Mouse (Mus musculus) liver, embryonic 14.5 days (tissue): ENCODE measurements at regions not wholly inside any gene's neighbourhood (a gene's known extent, or its start where the extent isn't known, plus 50 kb on each side); places are given as distances from the start of the nearest gene placed in this dataset.

ENCODE experiments used
- ATAC-seq: fragments of 200-750 bp; cut with Nextera tagmentation; 2 replicates; pipeline ENCODE4 v1.8.0; 2017; ENCODE audit warnings: moderate number of reproducible peaks, mild to moderate bottlenecking, moderate library complexity; ENCODE audit not compliant: insufficient read depth
- DNase-seq, 3 experiments: peaks; one replicate each; pipeline ENCODE4 v3.0.0-alpha.2; 2012 to 2013; ENCODE audit warnings: low read depth in 3 of 3, low spot score in 3 of 3
- H3K27ac ChIP-seq: fragments of 300-500 bp; sonication (generic); 2 replicates; pipeline ENCODE4 v1.5.1; 2014; ENCODE audit warnings: moderate library complexity, mild to moderate bottlenecking, control low read depth, inconsistent platforms
- H3K27me3 ChIP-seq: fragments of 300-500 bp; sonication (generic); 2 replicates; pipeline ENCODE4 v1.6.1; 2014; ENCODE audit warnings: mild to moderate bottlenecking, low read length, moderate library complexity; ENCODE audit not compliant: control insufficient read depth, insufficient read depth
- H3K36me3 ChIP-seq: fragments of 300-500 bp; sonication (generic); replicated peaks from 2 replicates; pipeline ENCODE4 v1.6.1; 2014; ENCODE audit warnings: low read depth; ENCODE audit not compliant: control insufficient read depth, insufficient read depth
- H3K4me1 ChIP-seq, 2 experiments: fragments of 200-500 bp in 1 of 2; fragments of 300-500 bp in 1 of 2; sonication (generic) in 1 of 2; replicated peaks; 2 replicates each; pipeline ENCODE4 v1.6.1; 2012 to 2014; ENCODE audit warnings: antibody characterized with exemption in 1 of 2, inconsistent platforms in 1 of 2, low read length in 1 of 2; ENCODE audit not compliant: control insufficient read depth in 2 of 2, insufficient read depth in 2 of 2
- H3K4me2 ChIP-seq: fragments of 300-500 bp; sonication (generic); 2 replicates; pipeline ENCODE4 v1.6.1; 2014; ENCODE audit warnings: low read depth, mild to moderate bottlenecking, control low read depth, moderate library complexity
- H3K4me3 ChIP-seq, 2 experiments: fragments of 200-500 bp in 1 of 2; fragments of 300-500 bp in 1 of 2; sonication (generic) in 1 of 2; 2 replicates each; pipeline ENCODE4 v1.5.1; 2012 to 2014; ENCODE audit warnings: low read depth in 2 of 2, low read length in 2 of 2, mild to moderate bottlenecking in 2 of 2, control low read depth in 1 of 2, inconsistent platforms in 1 of 2, moderate library complexity in 1 of 2; ENCODE audit not compliant: insufficient read depth in 1 of 2
- H3K9ac ChIP-seq: fragments of 300-500 bp; sonication (generic); replicated peaks from 2 replicates; pipeline ENCODE4 v1.6.1; 2014; ENCODE audit warnings: mild to moderate bottlenecking, control low read depth, moderate library complexity
- H3K9me3 ChIP-seq: fragments of 300-500 bp; sonication (generic); 2 replicates; pipeline ENCODE4 v1.6.1; 2016; ENCODE audit warnings: low read length, mixed read lengths; ENCODE audit not compliant: control insufficient read depth
- CTCF ChIP-seq: IDR thresholded peaks from 2 replicates; pipeline ENCODE4 v1.5.1; 2016; ENCODE audit warnings: antibody characterized with exemption, low read depth, control low read depth
- EP300 ChIP-seq: IDR thresholded peaks from 2 replicates; pipeline ENCODE4 v1.6.1; 2016; ENCODE audit warnings: antibody characterized with exemption, low read depth
- WGBS: fragments of 180-500 bp; shearing (Covaris S2); extraction: QIAGEN DNeasy Blood & Tissue Kit; methylation state at CpG from one replicate; pipeline ENCODE4 v1.1.7; 2014; ENCODE audit not compliant: insufficient replicate concordance; 5-methylcytosine and 5-hydroxymethylcytosine counted together

DNA sequence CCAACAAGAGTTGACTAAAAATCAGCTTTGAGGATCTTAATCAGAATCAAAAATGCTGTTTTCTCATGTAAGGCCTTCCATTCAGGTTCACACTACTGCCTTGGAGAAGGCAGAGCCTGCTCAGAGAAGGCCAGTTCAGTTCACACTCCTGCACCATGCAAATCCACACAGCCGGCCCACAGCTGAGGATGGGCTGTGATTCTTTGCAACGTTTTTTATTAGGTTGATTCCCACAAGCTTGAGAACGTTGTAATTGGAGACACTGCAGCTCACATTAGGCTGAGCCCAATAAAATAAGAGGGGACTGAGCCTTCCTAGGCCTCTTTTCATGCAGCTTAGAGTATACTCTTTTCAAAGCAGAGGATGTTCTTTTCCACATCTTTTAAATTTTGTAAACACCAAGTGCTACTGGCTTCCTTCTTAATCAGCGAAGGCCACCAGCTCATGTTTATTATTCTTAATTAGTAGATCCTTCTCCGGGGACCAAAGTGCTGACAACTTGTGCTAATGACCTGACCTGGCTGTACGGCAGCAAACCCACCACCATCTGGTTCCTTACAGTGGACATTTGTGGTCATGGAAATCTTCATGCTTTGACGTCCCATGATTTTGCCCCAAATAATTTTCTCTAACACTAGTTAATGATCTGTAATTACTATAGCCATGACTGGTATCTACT is 549.8 kb downstream of the Nfib start:
- Histone ChIP-seq H3K27ac (no peak overlapping the region), H3K27me3 (no peaks in the 10 kb centered on the region), H3K9me3 (no peaks in the 10 kb centered on the region), H3K4me3 (no peak overlapping the region), H3K36me3 (no peaks in the 10 kb centered on the region), H3K4me2 (no peak overlapping the region), H3K4me1 (no peaks in the 10 kb centered on the region), H3K9ac (no peak overlapping the region)
- WGBS, result 45% methylated on average over 7 of the region's 7 CpGs
- DNase-seq (no peak), ATAC-seq (no peak)
- no peak for TF ChIP-seq CTCF
- TF ChIP-seq EP300, result no peak

DNA sequence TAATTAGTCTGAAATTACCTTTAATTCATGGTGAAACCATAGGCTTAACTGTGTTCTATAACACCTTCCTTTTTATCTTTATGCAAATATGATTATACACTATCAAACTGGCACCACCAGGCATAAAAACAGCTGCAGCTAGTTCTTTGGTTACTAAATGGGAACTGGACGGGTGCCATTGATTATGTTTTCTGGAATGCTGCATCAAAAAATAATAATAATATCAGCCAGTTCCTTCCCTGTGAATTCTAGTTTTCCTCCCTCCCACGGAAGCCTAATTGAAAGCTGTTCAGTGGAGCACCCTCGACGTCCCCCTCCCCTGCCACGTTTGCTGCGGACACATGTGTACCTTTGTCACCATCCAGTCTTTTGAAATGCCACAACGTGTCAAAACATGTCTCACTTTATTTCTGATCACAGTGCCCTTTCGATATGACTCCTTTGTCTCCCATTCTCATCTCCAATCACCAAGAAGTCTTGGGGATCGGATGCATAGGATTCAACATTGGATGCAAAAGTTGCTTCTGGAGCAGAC is 551.5 kb downstream of the Nfib start:
- Histone ChIP-seq H3K4me2 (no peak overlapping the region), H3K9ac (no peak overlapping the region), H3K4me1 (no peaks in the 10 kb centered on the region), H3K36me3 (no peaks in the 10 kb centered on the region), H3K27ac (no peak overlapping the region), H3K4me3 (no peak overlapping the region), H3K9me3 (no peaks in the 10 kb centered on the region), H3K27me3 (no peaks in the 10 kb centered on the region)
- ATAC-seq (no peak), DNase-seq (no peak)
- 65% methylated on average over 9 of the region's 9 CpGs for WGBS
- TF ChIP-seq EP300 (no peak), CTCF (no peak)

DNA sequence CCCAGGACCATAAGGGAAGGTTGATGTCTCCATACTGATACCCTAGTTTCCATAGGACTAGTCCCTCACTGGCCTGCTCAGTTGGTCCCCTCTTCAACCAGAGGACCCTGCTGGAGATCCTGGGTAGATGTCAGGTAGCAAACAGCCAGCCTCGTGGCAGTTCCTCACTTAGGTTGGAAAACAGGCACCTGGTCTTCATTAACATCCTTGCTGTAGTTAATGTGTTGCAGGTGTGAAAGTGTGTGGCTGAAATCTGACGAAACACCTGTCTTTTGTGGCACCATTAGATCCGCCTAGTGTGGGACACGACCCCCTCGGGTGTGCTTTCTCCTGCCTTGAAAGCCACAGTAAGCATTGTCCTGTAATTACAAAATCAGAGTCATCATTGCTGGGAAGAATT is 551.9 kb downstream of the Nfib start:
- no peak overlapping the region for H3K4me2 ChIP-seq
- H3K9me3 ChIP-seq, result no peaks in the 10 kb centered on the region
- H3K27me3 ChIP-seq, result no peaks in the 10 kb centered on the region
- no peak for DNase-seq
- H3K4me1 ChIP-seq, result no peaks in the 10 kb centered on the region
- no peak overlapping the region for H3K4me3 ChIP-seq
- ATAC-seq, result no peak
- H3K9ac ChIP-seq, result no peak overlapping the region
- no peaks in the 10 kb centered on the region for H3K36me3 ChIP-seq
- TF ChIP-seq CTCF (no peak), EP300 (no peak)
- no peak overlapping the region for H3K27ac ChIP-seq
- WGBS, result 45% methylated on average over 5 of the region's 5 CpGs

DNA sequence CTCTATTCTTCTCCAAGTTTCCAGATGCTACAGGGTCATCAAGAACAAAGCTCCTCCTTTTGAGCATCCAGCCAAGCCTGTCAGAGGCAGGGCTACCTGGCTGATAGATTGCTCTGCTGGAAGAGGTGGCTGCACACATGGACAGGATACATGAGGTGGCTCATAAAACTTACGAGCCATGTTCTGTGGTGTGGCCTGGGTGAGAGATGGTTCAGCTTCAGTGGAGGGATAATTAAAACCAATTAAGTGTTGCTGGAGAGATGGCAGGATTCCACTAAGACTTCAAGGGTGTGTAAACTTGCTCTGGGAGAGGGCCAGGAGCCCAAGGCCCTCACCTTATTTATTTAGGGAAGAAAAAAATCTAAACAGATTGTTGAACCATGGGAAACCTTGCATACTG is 555.6 kb downstream of the Nfib start:
- H3K4me1 ChIP-seq, result no peaks in the 10 kb centered on the region
- H3K9ac ChIP-seq, result no peak overlapping the region
- H3K9me3 ChIP-seq, result no peaks in the 10 kb centered on the region
- H3K4me3 ChIP-seq, result no peak overlapping the region
- TF ChIP-seq CTCF (no peak), EP300 (no peak)
- H3K27me3 ChIP-seq, result no peaks in the 10 kb centered on the region
- no peak overlapping the region for H3K4me2 ChIP-seq
- DNase-seq (no peak), ATAC-seq (no peak)
- WGBS, result 43% methylated on average over 1 of the region's 1 CpGs
- no peaks in the 10 kb centered on the region for H3K36me3 ChIP-seq
- H3K27ac ChIP-seq, result no peak overlapping the region

DNA sequence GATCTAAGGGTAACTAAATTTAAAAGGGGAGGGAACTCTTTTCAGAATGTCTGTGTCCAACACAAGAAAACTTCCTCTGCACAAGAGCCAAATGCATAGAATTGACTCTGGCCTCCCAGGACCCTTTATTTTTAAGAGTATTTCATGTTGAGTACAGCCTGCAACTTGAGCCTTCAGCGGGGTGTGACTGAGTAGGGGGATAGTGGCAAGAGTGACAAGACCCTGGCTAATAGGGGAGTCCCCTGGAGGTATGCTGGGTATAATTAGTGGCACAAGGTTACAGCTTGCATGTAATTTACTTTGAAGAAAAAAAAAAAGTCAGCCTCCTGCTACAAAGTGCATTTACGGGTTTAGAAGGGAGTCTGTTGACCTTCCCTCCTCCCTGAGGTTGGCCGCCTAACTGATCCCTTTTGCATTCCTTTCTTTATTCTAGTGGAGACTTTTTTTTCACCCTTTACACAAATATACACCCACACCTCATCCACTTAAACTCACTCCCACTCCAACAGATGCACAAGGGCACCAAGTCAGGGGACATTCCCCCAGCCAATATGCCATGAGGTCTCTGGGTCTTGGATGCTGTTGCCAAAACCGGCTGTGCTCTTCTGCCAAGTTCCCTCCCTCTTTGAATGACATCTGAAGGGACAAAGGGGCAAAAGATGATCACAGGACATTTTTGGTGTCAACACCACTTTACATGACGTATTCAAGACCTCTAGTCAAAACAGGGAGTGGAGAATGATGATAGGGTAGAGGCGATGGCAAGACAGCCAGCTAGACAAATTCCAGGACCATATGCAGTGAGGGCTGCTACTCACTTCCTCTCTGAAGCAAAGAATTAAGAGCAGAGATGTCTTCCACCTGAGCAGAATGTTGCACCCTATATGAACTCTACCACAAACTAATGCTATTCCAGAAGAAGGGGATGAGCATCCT is 557.2 kb downstream of the Nfib start:
- no peak overlapping the region for H3K4me2 ChIP-seq
- no peaks in the 10 kb centered on the region for H3K9me3 ChIP-seq
- no peak for DNase-seq
- no peak overlapping the region for H3K9ac ChIP-seq
- no peaks in the 10 kb centered on the region for H3K27me3 ChIP-seq
- H3K4me1 ChIP-seq, result no peaks in the 10 kb centered on the region
- no peaks in the 10 kb centered on the region for H3K36me3 ChIP-seq
- no peak overlapping the region for H3K4me3 ChIP-seq
- ATAC-seq, result no peak
- no peak overlapping the region for H3K27ac ChIP-seq
- no peak for TF ChIP-seq EP300
- TF ChIP-seq CTCF, result no peak
- WGBS, result 53% methylated on average over 6 of the region's 6 CpGs
